8 mouse cellular contexts compared by ENCODE assay signal in genomic region chr17:31877181-31877581, GRCm38 (mm10). TPM values are rescaled to one million over a fixed set of nuclear protein-coding genes. Genes with fewer than 3 reads are reported as not detected.
A peak's percentile ranks its signal among the peaks of the same experiment; 100 is the strongest.
DNase-seq lines count a peak whose midpoint lies in the region; ATAC-seq lines count a peak whose summit lies in the region.
"Had no signal": no experiment of that assay in that cellular context is flagged by ENCODE, and none has a peak within 500 bp of the region (broad histone marks: within the 10 kb centered on the region; RNA-seq: fewer than 3 reads in every experiment).

No protein-coding gene starts in this region.

- H3K36me3 ChIP-seq in hindbrain, embryonic 11.5 days (ENCODE audit: control insufficient read depth, insufficient read depth, low read length) = no peaks in the 10 kb centered on the region
- H3K36me3 ChIP-seq in hindbrain, embryonic 14.5 days (replicated peaks; ENCODE audit: control insufficient read depth, insufficient read depth) = no peaks in the 10 kb centered on the region
- no peaks in the 10 kb centered on the region for H3K36me3 ChIP-seq in neural tube, embryonic 14.5 days (ENCODE audit: control insufficient read depth, insufficient read depth, low read length)
- H3K36me3 ChIP-seq in neural tube, embryonic 15.5 days = no peaks in the 10 kb centered on the region
- no peaks in the 10 kb centered on the region for H3K36me3 ChIP-seq in embryonic facial prominence, embryonic 15.5 days
- no peaks in the 10 kb centered on the region for H3K36me3 ChIP-seq in stomach, embryonic 14.5 days (ENCODE audit: control insufficient read depth, insufficient read depth, low read length)

- H3K27me3 ChIP-seq in hindbrain, embryonic 11.5 days (ENCODE audit: control insufficient read depth, insufficient read depth, low read length) = no peaks in the 10 kb centered on the region
- no peaks in the 10 kb centered on the region for H3K27me3 ChIP-seq in hindbrain, embryonic 14.5 days (ENCODE audit: control insufficient read depth, insufficient read depth, low read length)
- no peaks in the 10 kb centered on the region for H3K27me3 ChIP-seq in neural tube, embryonic 14.5 days (ENCODE audit: control insufficient read depth, insufficient read depth, low read length)
- H3K27me3 ChIP-seq in neural tube, embryonic 15.5 days (replicated peaks) = no peaks in the 10 kb centered on the region
- H3K27me3 ChIP-seq in embryonic facial prominence, embryonic 15.5 days = no peaks in the 10 kb centered on the region
- no peaks in the 10 kb centered on the region for H3K27me3 ChIP-seq in stomach, embryonic 14.5 days (ENCODE audit: control insufficient read depth, insufficient read depth, low read length)

- no peak for DNase-seq in hindbrain, embryonic 11.5 days (ENCODE audit: low spot score)
- no peak for DNase-seq in hindbrain, embryonic 14.5 days (ENCODE audit: low spot score)
- DNase-seq in layer of hippocampus, postnatal 14 days (ENCODE audit: low spot score in 2 of 2) = no peak
- DNase-seq: thymus, adult 18-20 months had no signal

- H3K4me2 ChIP-seq in hindbrain, embryonic 11.5 days (replicated peaks; ENCODE audit: low read depth, low read length) = no peak overlapping the region
- H3K4me2 ChIP-seq in hindbrain, embryonic 14.5 days (replicated peaks) = no peak overlapping the region
- H3K4me2 ChIP-seq in neural tube, embryonic 14.5 days (ENCODE audit: low read depth, low read length) = no peak overlapping the region
- no peak overlapping the region for H3K4me2 ChIP-seq in neural tube, embryonic 15.5 days
- no peak overlapping the region for H3K4me2 ChIP-seq in embryonic facial prominence, embryonic 15.5 days (replicated peaks)
- H3K4me2 ChIP-seq in stomach, embryonic 14.5 days (replicated peaks; ENCODE audit: low read depth, low read length) = no peak overlapping the region

- no peak overlapping the region for H3K9ac ChIP-seq in hindbrain, embryonic 11.5 days (ENCODE audit: low read depth, low read length)
- H3K9ac ChIP-seq in hindbrain, embryonic 14.5 days = no peak overlapping the region
- no peak overlapping the region for H3K9ac ChIP-seq in neural tube, embryonic 14.5 days (replicated peaks; ENCODE audit: low read depth, low read length)
- H3K9ac ChIP-seq in neural tube, embryonic 15.5 days (replicated peaks) = no peak overlapping the region
- no peak overlapping the region for H3K9ac ChIP-seq in embryonic facial prominence, embryonic 15.5 days
- no peak overlapping the region; the same call in 1 of the 2 replicates for H3K9ac ChIP-seq in stomach, embryonic 14.5 days (replicated peaks; ENCODE audit: low read depth, low read length)

- H3K4me3 ChIP-seq in hindbrain, embryonic 11.5 days (ENCODE audit: low read depth, low read length) = no peak overlapping the region
- no peak overlapping the region for H3K4me3 ChIP-seq in hindbrain, embryonic 14.5 days (replicated peaks; ENCODE audit: low read length)
- no peak overlapping the region for H3K4me3 ChIP-seq in neural tube, embryonic 14.5 days (ENCODE audit: low read depth, low read length)
- H3K4me3 ChIP-seq in neural tube, embryonic 15.5 days (replicated peaks) = no peak overlapping the region
- no peak overlapping the region for H3K4me3 ChIP-seq in embryonic facial prominence, embryonic 15.5 days (replicated peaks)
- no peak overlapping the region for H3K4me3 ChIP-seq in stomach, embryonic 14.5 days (ENCODE audit: low read depth, low read length)

- H3K4me1 ChIP-seq in hindbrain, embryonic 11.5 days (replicated peaks; ENCODE audit: control insufficient read depth, insufficient read depth, low read length) = no peaks in the 10 kb centered on the region; the same call in 1 of the 2 replicates
- peaks cover 11% of the 10 kb centered on the region for H3K4me1 ChIP-seq in hindbrain, embryonic 14.5 days (replicated peaks; ENCODE audit: control insufficient read depth, insufficient read depth, low read length)
- peaks cover 7% of the 10 kb centered on the region for H3K4me1 ChIP-seq in neural tube, embryonic 14.5 days (ENCODE audit: control insufficient read depth, insufficient read depth, low read length)
- peaks cover 10% of the 10 kb centered on the region for H3K4me1 ChIP-seq in neural tube, embryonic 15.5 days
- 0 out of 2 replicates have a peak, but pooled peaks cover 7% of the 10 kb centered on the region for H3K4me1 ChIP-seq in embryonic facial prominence, embryonic 15.5 days
- peaks cover 19% of the 10 kb centered on the region for H3K4me1 ChIP-seq in stomach, embryonic 14.5 days (ENCODE audit: control insufficient read depth, insufficient read depth, low read length)

- no peaks in the 10 kb centered on the region for H3K9me3 ChIP-seq in hindbrain, embryonic 11.5 days (ENCODE audit: control insufficient read depth, low read length)
- no peaks in the 10 kb centered on the region for H3K9me3 ChIP-seq in hindbrain, embryonic 14.5 days (ENCODE audit: control insufficient read depth, low read length)
- no peaks in the 10 kb centered on the region for H3K9me3 ChIP-seq in neural tube, embryonic 14.5 days (ENCODE audit: control insufficient read depth, low read length)
- no peaks in the 10 kb centered on the region for H3K9me3 ChIP-seq in neural tube, embryonic 15.5 days (replicated peaks)
- H3K9me3 ChIP-seq in embryonic facial prominence, embryonic 15.5 days (replicated peaks) = no peaks in the 10 kb centered on the region
- H3K9me3 ChIP-seq in stomach, embryonic 14.5 days (ENCODE audit: control insufficient read depth, low read depth, low read length) = no peaks in the 10 kb centered on the region

- H3K27ac ChIP-seq in hindbrain, embryonic 11.5 days (ENCODE audit: low read depth, low read length) = 0 out of 2 replicates have a peak overlapping the region, but pooled peaks have one; percentile 20
- no peak overlapping the region for H3K27ac ChIP-seq in hindbrain, embryonic 14.5 days
- 0 out of 2 replicates have a peak overlapping the region, but pooled peaks have one; percentile 16 for H3K27ac ChIP-seq in neural tube, embryonic 14.5 days (ENCODE audit: low read depth, low read length)
- H3K27ac ChIP-seq in neural tube, embryonic 15.5 days (replicated peaks) = no peak overlapping the region
- H3K27ac ChIP-seq in embryonic facial prominence, embryonic 15.5 days (replicated peaks) = 0 out of 2 replicates have a peak overlapping the region, but pooled peaks have one; percentile 24
- peak overlapping the region; percentile 36; the same call in 1 of the 2 replicates for H3K27ac ChIP-seq in stomach, embryonic 14.5 days (ENCODE audit: low read length)

- no peak for ATAC-seq in hindbrain, embryonic 11.5 days (ENCODE audit: low FRiP score)
- ATAC-seq in hindbrain, embryonic 14.5 days (ENCODE audit: low FRiP score) = no peak
- ATAC-seq in neural tube, embryonic 14.5 days (ENCODE audit: low read depth) = no peak
- ATAC-seq in neural tube, embryonic 15.5 days (ENCODE audit: low FRiP score) = no peak
- ATAC-seq in embryonic facial prominence, embryonic 15.5 days (ENCODE audit: insufficient number of reproducible peaks, low FRiP score, low TSS enrichment, low read depth) = no peak
- no peak for ATAC-seq in stomach, embryonic 14.5 days (ENCODE audit: insufficient number of reproducible peaks, insufficient read depth, low FRiP score, low read depth)

- WGBS in hindbrain, embryonic 11.5 days = 58% methylated on average over 4 of the region's 4 CpGs
- whole genome bisulfite sequencing in hindbrain, embryonic 14.5 days = 39% methylated on average over 4 of the region's 4 CpGs
- WGBS in neural tube, embryonic 14.5 days = 43% methylated on average over 4 of the region's 4 CpGs
- 50% methylated on average over 4 of the region's 4 CpGs for WGBS in neural tube, embryonic 15.5 days
- 62% methylated on average over 4 of the region's 4 CpGs for WGBS in embryonic facial prominence, embryonic 15.5 days
- 73% methylated on average over 4 of the region's 4 CpGs for WGBS in stomach, embryonic 14.5 days

RNA-seq across cellular contexts. Expression of gene Sik1, which starts 21.6 kb away (rescaled TPM):
- 12.9 and 17.9 TPM in 2 replicates for polyA plus RNA-seq in hindbrain, embryonic 11.5 days (2014; fragmentation: Nextera tagmentation; extraction: Ambion mirVana)
- 17.0 and 20.5 TPM in 2 replicates for polyA plus RNA-seq in hindbrain, embryonic 14.5 days (2014; fragmentation: Nextera tagmentation; extraction: Ambion mirVana)
- polyA plus RNA-seq in neural tube, embryonic 14.5 days (2014; fragmentation: Nextera tagmentation; extraction: Ambion mirVana) = 18.6 and 19.6 TPM in 2 replicates
- 18.4 and 20.7 TPM in 2 replicates for polyA plus RNA-seq in neural tube, embryonic 15.5 days (2015; fragmentation: Nextera tagmentation; extraction: Ambion mirVana)
- 33.6 and 35.5 TPM in 2 replicates for polyA plus RNA-seq in embryonic facial prominence, embryonic 15.5 days (2015; fragmentation: Nextera tagmentation; extraction: Ambion mirVana)
- polyA plus RNA-seq in stomach, embryonic 14.5 days (2014; fragmentation: Nextera tagmentation; extraction: Ambion mirVana) = 19.7 and 20.8 TPM in 2 replicates
- 10 to 100 TPM; 16.1 to 16.7 TPM for total RNA-seq in layer of hippocampus, postnatal 14 days (2021)

Comparison
In these comparisons a context has a peak if more than half of its experiments do, and no peak if none do; other contexts are left out.
1. H3K27ac ChIP-seq: peak in hindbrain, embryonic 11.5 days (single experiment), neural tube, embryonic 14.5 days (single experiment), embryonic facial prominence, embryonic 15.5 days (single experiment) and stomach, embryonic 14.5 days (single experiment); none in hindbrain, embryonic 14.5 days (single experiment) and neural tube, embryonic 15.5 days (single experiment).